Mouse (Mus musculus): ENCODE results near the gene Irgq. TPM values are rescaled to one million over a fixed set of nuclear protein-coding genes. Genes with fewer than 3 reads are reported as not detected.

Irgq gene
- total and polyA plus RNA-seq, 2 experiments from 2014 or later, result 20.0 to 103 TPM

- no peak for ATAC-seq
- Histone ChIP-seq H3K27me3 (ENCODE audit: insufficient read depth, low read length) (no peaks in the 10 kb centered on the region), H3K4me1 (ENCODE audit: insufficient read depth, low read length) (peaks cover 10% of the 10 kb centered on the region), H3K4me2 (ENCODE audit: low read depth, low read length) (no peak overlapping the region), H3K9ac (replicated peaks; ENCODE audit: low read length) (no peak overlapping the region), H3K9me3 (ENCODE audit: low read length) (no peaks in the 10 kb centered on the region), H3K4me3 (ENCODE audit: low read length) (no peak overlapping the region), H3K27ac (no peak overlapping the region), H3K36me3 (ENCODE audit: insufficient read depth, low read length) (0 out of 2 replicates have a peak, but pooled peaks cover 6% of the 10 kb centered on the region)
- 61% methylated on average over 21 of the region's 21 CpGs for WGBS
- TF ChIP-seq CTCF (IDR thresholded peaks at IDR 0.05; ENCODE audit: low read depth), result peak; percentile 48
- no peak for DNase-seq (ENCODE audit: low spot score)
These were observed 29.0 kb upstream of the Irgq start for GRCm38 (mm10) chr7:24501492-24501891.

GRCm38 (mm10) chr7:24504004-24504403, 26.5 kb upstream of the Irgq start:
- H3K36me3 ChIP-seq (ENCODE audit: insufficient read depth, low read length), result 0 out of 2 replicates have a peak, but pooled peaks cover 6% of the 10 kb centered on the region

GRCm38 (mm10) chr7:24504868-24505267, 25.6 kb upstream of the Irgq start:
- peak overlapping the region; percentile 35; the same call in 1 of the 2 replicates for H3K9ac ChIP-seq (replicated peaks; ENCODE audit: low read length)
- no peak overlapping the region for H3K4me3 ChIP-seq (ENCODE audit: low read length)
- ATAC-seq (no peak), DNase-seq (ENCODE audit: low spot score) (no peak)
- peak overlapping the region; percentile 100; the same call in 1 of the 2 replicates for H3K27ac ChIP-seq
- H3K4me2 ChIP-seq (ENCODE audit: low read depth, low read length), result no peak overlapping the region
- WGBS, result 33% methylated on average over 4 of the region's 4 CpGs
- no peaks in the 10 kb centered on the region for H3K9me3 ChIP-seq (ENCODE audit: low read length)
- no peak for TF ChIP-seq CTCF (IDR thresholded peaks at IDR 0.05; ENCODE audit: low read depth)
- 0 out of 2 replicates have a peak, but pooled peaks cover 6% of the 10 kb centered on the region for H3K36me3 ChIP-seq (ENCODE audit: insufficient read depth, low read length)
- no peaks in the 10 kb centered on the region for H3K27me3 ChIP-seq (ENCODE audit: insufficient read depth, low read length)
- peaks cover 14% of the 10 kb centered on the region for H3K4me1 ChIP-seq (ENCODE audit: insufficient read depth, low read length)

More at GRCm38 (mm10) chr7:24504004-24504403, 26.5 kb upstream of the Irgq start:
- Histone ChIP-seq H3K4me1 (ENCODE audit: insufficient read depth, low read length) (peaks cover 14% of the 10 kb centered on the region), H3K27me3 (ENCODE audit: insufficient read depth, low read length) (no peaks in the 10 kb centered on the region), H3K27ac (0 out of 2 replicates have a peak overlapping the region, but pooled peaks have one; percentile 7), H3K4me2 (ENCODE audit: low read depth, low read length) (no peak overlapping the region), H3K4me3 (ENCODE audit: low read length) (no peak overlapping the region), H3K9ac (replicated peaks; ENCODE audit: low read length) (no peak overlapping the region; the same call in 1 of the 2 replicates), H3K9me3 (ENCODE audit: low read length) (no peaks in the 10 kb centered on the region)
- ATAC-seq, result no peak
- 17% methylated on average over 10 of the region's 10 CpGs for WGBS
- no peak for DNase-seq (ENCODE audit: low spot score)
- no peak for TF ChIP-seq CTCF (IDR thresholded peaks at IDR 0.05; ENCODE audit: low read depth)

DNA sequence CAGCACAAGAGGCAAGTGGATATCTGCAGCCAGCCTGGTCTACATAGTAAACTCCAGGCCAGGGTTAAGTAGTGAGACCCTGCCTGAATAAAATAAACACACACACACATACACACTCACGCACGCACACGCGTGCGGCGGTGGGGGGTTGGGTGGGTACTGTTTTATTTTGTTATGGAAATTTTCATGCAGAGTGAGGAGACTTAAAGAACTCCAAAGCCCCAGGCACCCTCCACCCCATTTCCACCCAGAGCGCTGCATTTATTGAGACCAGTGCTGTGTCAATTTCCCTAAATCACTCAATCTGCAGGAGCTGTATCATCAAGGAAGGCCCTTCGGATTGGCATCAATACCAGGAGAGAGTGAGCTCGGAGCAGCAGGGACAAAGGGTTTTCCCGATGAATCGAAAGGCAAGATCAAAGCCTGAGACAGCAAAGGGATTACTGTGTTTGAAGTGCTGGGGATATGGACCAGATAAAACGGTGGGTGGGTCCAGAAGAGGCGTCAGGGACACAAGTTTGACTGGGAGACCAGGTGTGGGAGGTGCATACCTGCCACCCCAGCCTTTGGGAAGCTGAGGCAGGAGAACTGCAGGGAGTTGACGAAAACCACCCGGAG, 24.9 kb upstream of the Irgq start:
- H3K4me1 ChIP-seq (ENCODE audit: insufficient read depth, low read length), result peaks cover 14% of the 10 kb centered on the region

GRCm38 (mm10) chr7:24506065-24506459, 24.4 kb upstream of the Irgq start:
- no peak for ATAC-seq
- Histone ChIP-seq H3K36me3 (ENCODE audit: insufficient read depth, low read length) (0 out of 2 replicates have a peak, but pooled peaks cover 6% of the 10 kb centered on the region), H3K27me3 (ENCODE audit: insufficient read depth, low read length) (no peaks in the 10 kb centered on the region), H3K27ac (peak overlapping the region; percentile 100), H3K9ac (replicated peaks; ENCODE audit: low read length) (peak overlapping the region; percentile 78), H3K9me3 (ENCODE audit: low read length) (no peaks in the 10 kb centered on the region), H3K4me2 (ENCODE audit: low read depth, low read length) (peak overlapping the region; percentile 80), H3K4me3 (ENCODE audit: low read length) (peak overlapping the region; percentile 60), H3K4me1 (ENCODE audit: insufficient read depth, low read length) (peaks cover 14% of the 10 kb centered on the region)
- no peak for TF ChIP-seq CTCF (IDR thresholded peaks at IDR 0.05; ENCODE audit: low read depth)
- DNase-seq (ENCODE audit: low spot score), result peak; percentile 43
- 5% methylated on average over 3 of the region's 3 CpGs for WGBS

More for the DNA sequence above, 24.9 kb upstream of the Irgq start:
- H3K27me3 ChIP-seq (ENCODE audit: insufficient read depth, low read length), result no peaks in the 10 kb centered on the region
- peak overlapping the region; percentile 100 for H3K27ac ChIP-seq
- no peak for TF ChIP-seq CTCF (IDR thresholded peaks at IDR 0.05; ENCODE audit: low read depth)
- no peaks in the 10 kb centered on the region for H3K9me3 ChIP-seq (ENCODE audit: low read length)
- peak; percentile 11 for DNase-seq (ENCODE audit: low spot score)
- peak overlapping the region; percentile 80 for H3K4me2 ChIP-seq (ENCODE audit: low read depth, low read length)
- H3K9ac ChIP-seq (replicated peaks; ENCODE audit: low read length), result peak overlapping the region; percentile 35; the same call in 1 of the 2 replicates
- ATAC-seq, result no peak
- 0 out of 2 replicates have a peak, but pooled peaks cover 6% of the 10 kb centered on the region for H3K36me3 ChIP-seq (ENCODE audit: insufficient read depth, low read length)
- no peak overlapping the region; the same call in 1 of the 2 replicates for H3K4me3 ChIP-seq (ENCODE audit: low read length)
- WGBS, result 10% methylated on average over 15 of the region's 15 CpGs

DNA sequence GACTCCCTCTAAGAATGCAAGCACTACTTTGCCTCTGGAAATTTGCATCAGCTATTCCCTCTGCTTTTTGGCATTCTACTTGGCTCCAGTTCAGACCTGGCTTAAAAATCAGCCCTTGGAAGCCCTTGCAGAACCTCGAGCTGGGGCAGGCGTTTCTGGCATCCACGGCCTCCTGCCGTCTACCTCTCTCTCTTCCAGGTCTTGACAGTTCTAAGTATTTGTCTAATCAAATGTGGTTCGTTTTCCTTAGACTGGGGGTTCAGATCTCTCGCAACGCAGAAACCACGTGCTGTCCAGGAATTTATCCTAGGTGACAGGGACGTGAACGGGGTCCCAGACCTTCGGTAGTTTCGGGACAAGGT, 24.0 kb upstream of the Irgq start:
- 0 out of 2 replicates have a peak, but pooled peaks cover 6% of the 10 kb centered on the region for H3K36me3 ChIP-seq (ENCODE audit: insufficient read depth, low read length)
- peak overlapping the region; percentile 78 for H3K9ac ChIP-seq (replicated peaks; ENCODE audit: low read length)
- peaks cover 14% of the 10 kb centered on the region for H3K4me1 ChIP-seq (ENCODE audit: insufficient read depth, low read length)
- peak; percentile 11 for ATAC-seq
- peak overlapping the region; percentile 100 for H3K27ac ChIP-seq
- no peaks in the 10 kb centered on the region for H3K27me3 ChIP-seq (ENCODE audit: insufficient read depth, low read length)
- H3K4me3 ChIP-seq (ENCODE audit: low read length), result peak overlapping the region; percentile 60
- no peak for TF ChIP-seq CTCF (IDR thresholded peaks at IDR 0.05; ENCODE audit: low read depth)
- WGBS, result 0% methylated on average over 12 of the region's 12 CpGs
- H3K9me3 ChIP-seq (ENCODE audit: low read length), result no peaks in the 10 kb centered on the region
- peak overlapping the region; percentile 80 for H3K4me2 ChIP-seq (ENCODE audit: low read depth, low read length)
- DNase-seq (ENCODE audit: low spot score), result peak; percentile 81
